12 mouse cellular contexts compared by ENCODE assay signal in the genomic region with DNA sequence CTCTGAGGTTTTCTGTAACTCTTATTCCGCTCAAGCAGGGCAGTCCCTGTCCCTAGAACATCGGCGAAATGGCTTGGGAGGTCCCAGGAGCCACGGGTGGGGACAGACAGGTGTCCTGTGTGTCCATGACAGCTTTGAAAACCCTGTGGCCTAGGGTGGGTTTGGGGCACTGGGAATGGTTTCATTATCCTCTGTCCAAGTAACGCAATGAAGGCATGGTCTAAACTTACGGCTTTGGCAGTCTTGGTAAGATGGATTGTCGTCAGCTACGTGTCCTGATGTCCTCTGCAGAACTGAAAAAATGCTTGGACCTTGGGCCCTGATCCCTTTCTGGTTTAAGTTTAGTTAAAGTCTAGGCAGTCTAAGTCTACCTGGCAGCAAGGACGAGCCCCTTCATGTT.
"Had no signal": no experiment of that assay in that cellular context is flagged by ENCODE, and none has a peak within 500 bp of the region (broad histone marks: within the 10 kb centered on the region; RNA-seq: fewer than 3 reads in every experiment).

No protein-coding gene starts in this region.

- H3K9ac ChIP-seq: limb, embryonic 12.5 days; liver, embryonic 14.5 days; midbrain, embryonic 13.5 days; stomach, embryonic 15.5 days had no signal

- H3K27ac ChIP-seq: limb, embryonic 12.5 days; liver, embryonic 14.5 days; midbrain, embryonic 13.5 days; stomach, embryonic 15.5 days had no signal

- H3K4me2 ChIP-seq: limb, embryonic 12.5 days; midbrain, embryonic 13.5 days; stomach, embryonic 15.5 days had no signal

- H3K27me3 ChIP-seq: limb, embryonic 12.5 days; midbrain, embryonic 13.5 days; stomach, embryonic 15.5 days had no signal

- H3K36me3 ChIP-seq: limb, embryonic 12.5 days; midbrain, embryonic 13.5 days; stomach, embryonic 15.5 days had no signal

- H3K4me3 ChIP-seq: limb, embryonic 12.5 days; midbrain, embryonic 13.5 days; stomach, embryonic 15.5 days had no signal

- DNase-seq: layer of hippocampus, adult 9-11 months; layer of hippocampus, postnatal 36 days; lung, adult 18-20 months; lung, postnatal 36 days; right cerebral cortex, postnatal 14 days; thymus, postnatal 36 days had no signal

- H3K9me3 ChIP-seq: limb, embryonic 12.5 days; midbrain, embryonic 13.5 days; stomach, embryonic 15.5 days had no signal

- ATAC-seq: inflammation-experienced regulatory T-cells, adult 6 months; intestine, postnatal 0 days; midbrain, embryonic 13.5 days had no signal

- H3K4me1 ChIP-seq: midbrain, embryonic 13.5 days; stomach, embryonic 15.5 days had no signal
